Mouse (Mus musculus) layer of hippocampus, adult 11-12 months (tissue): ENCODE data around the gene Izumo1r.

Experiments used
- DNase-seq: peaks from one replicate; pipeline ENCODE4 v3.0.0; 2022; ENCODE audit warnings: low spot score

The Izumo1r gene

GRCm38 (mm10) chr9:14903581-14904378 lies at the start of gene Izumo1r:
Gene Izumo1r (minus strand): TSS chr9:14903949.
- no peak for DNase-seq

- no peak for DNase-seq
These were observed 47.3 kb upstream of the Izumo1r start for GRCm38 (mm10) chr9:14951072-14951471.

GRCm38 (mm10) chr9:14948843-14949242 lies 45.1 kb upstream of the Izumo1r start:
- DNase-seq, result no peak

GRCm38 (mm10) chr9:14946677-14947076 lies 42.9 kb upstream of the Izumo1r start:
- DNase-seq, result no peak

- no peak for DNase-seq
These were observed 42.2 kb upstream of the Izumo1r start for GRCm38 (mm10) chr9:14945919-14946318.

- DNase-seq, result no peak
These were observed 38.5 kb upstream of the Izumo1r start for GRCm38 (mm10) chr9:14942143-14942720.

- DNase-seq, result no peak
These were observed 35.9 kb upstream of the Izumo1r start for GRCm38 (mm10) chr9:14939610-14940009.

GRCm38 (mm10) chr9:14937308-14937707 lies 33.6 kb upstream of the Izumo1r start:
- DNase-seq, result no peak

- no peak for DNase-seq
These were observed 31.1 kb upstream of the Izumo1r start for GRCm38 (mm10) chr9:14934851-14935250.

GRCm38 (mm10) chr9:14931943-14932342 lies 28.2 kb upstream of the Izumo1r start:
- DNase-seq, result no peak

- no peak for DNase-seq
These were observed 27.5 kb upstream of the Izumo1r start for GRCm38 (mm10) chr9:14931211-14931610.

GRCm38 (mm10) chr9:14926593-14926992 lies 22.8 kb upstream of the Izumo1r start:
- no peak for DNase-seq

- no peak for DNase-seq
These were observed 19.9 kb upstream of the Izumo1r start for GRCm38 (mm10) chr9:14923625-14924024.

GRCm38 (mm10) chr9:14921971-14922560 lies 18.3 kb upstream of the Izumo1r start:
- DNase-seq, result no peak

GRCm38 (mm10) chr9:14921254-14921653 lies 17.5 kb upstream of the Izumo1r start:
- DNase-seq, result no peak

- DNase-seq, result no peak
These were observed 16.9 kb upstream of the Izumo1r start for GRCm38 (mm10) chr9:14920608-14921007.

- DNase-seq, result no peak
These were observed 15.3 kb upstream of the Izumo1r start for GRCm38 (mm10) chr9:14918825-14919668.

- no peak for DNase-seq
These were observed 13.9 kb upstream of the Izumo1r start for GRCm38 (mm10) chr9:14917661-14918060.

GRCm38 (mm10) chr9:14912037-14912436 lies 8.3 kb upstream of the Izumo1r start:
- no peak for DNase-seq

GRCm38 (mm10) chr9:14909981-14910380 lies 6.2 kb upstream of the Izumo1r start:
- no peak for DNase-seq

GRCm38 (mm10) chr9:14907816-14908415 lies 4.2 kb upstream of the Izumo1r start:
- DNase-seq, result no peak

GRCm38 (mm10) chr9:14905956-14906355 lies 2.2 kb upstream of the Izumo1r start:
- no peak for DNase-seq
